ENCODE assay signal across 31 mouse cellular contexts in genomic region chr1:20633276-20633869, GRCm38 (mm10). TPM values are rescaled to one million over a fixed set of nuclear protein-coding genes. Genes with fewer than 3 reads are reported as not detected.
DNase-seq lines count a peak whose midpoint lies in the region; ATAC-seq lines count a peak whose summit lies in the region.
"Had no signal": no experiment of that assay in that cellular context is flagged by ENCODE, and none has a peak within 500 bp of the region (broad histone marks: within the 10 kb centered on the region; RNA-seq: fewer than 3 reads in every experiment).

No protein-coding gene starts in this region.

- H3K9me3 ChIP-seq in limb, embryonic 12.5 days: no peaks in the 10 kb centered on the region
- no peaks in the 10 kb centered on the region for H3K9me3 ChIP-seq in limb, embryonic 10.5 days (replicated peaks)
- H3K9me3 ChIP-seq in limb, embryonic 15.5 days: no peaks in the 10 kb centered on the region
- 0 out of 2 replicates have a peak, but pooled peaks cover 3% of the 10 kb centered on the region for H3K9me3 ChIP-seq in heart, embryonic 11.5 days (replicated peaks; ENCODE audit: control insufficient read depth, low read length)
- H3K9me3 ChIP-seq: forebrain, embryonic 10.5 days; forebrain, embryonic 15.5 days; heart, embryonic 13.5 days; liver, embryonic 13.5 days; midbrain, embryonic 15.5 days had no signal

- no peak overlapping the region for H3K9ac ChIP-seq in limb, embryonic 12.5 days (replicated peaks)
- H3K9ac ChIP-seq in limb, embryonic 15.5 days: no peak overlapping the region
- H3K9ac ChIP-seq in heart, embryonic 11.5 days (ENCODE audit: low read depth, low read length): no peak overlapping the region
- H3K9ac ChIP-seq: forebrain, embryonic 15.5 days; heart, embryonic 13.5 days; hindbrain, embryonic 14.5 days; liver, embryonic 13.5 days; midbrain, embryonic 15.5 days had no signal

- H3K27ac ChIP-seq in limb, embryonic 12.5 days: no peak overlapping the region
- no peak overlapping the region for H3K27ac ChIP-seq in limb, embryonic 10.5 days
- no peak overlapping the region for H3K27ac ChIP-seq in limb, embryonic 15.5 days
- no peak overlapping the region for H3K27ac ChIP-seq in heart, embryonic 11.5 days (ENCODE audit: low read depth, low read length)
- H3K27ac ChIP-seq: forebrain, embryonic 10.5 days; forebrain, embryonic 15.5 days; heart, adult 2 months; heart, embryonic 13.5 days; hindbrain, embryonic 14.5 days; left cerebral cortex, adult 2 months; liver, embryonic 13.5 days; midbrain, embryonic 15.5 days had no signal

- 82% methylated on average over 7 of the region's 7 CpGs for WGBS in limb, embryonic 12.5 days
- WGBS in limb, embryonic 10.5 days: 85% methylated on average over 7 of the region's 7 CpGs
- 67% methylated on average over 7 of the region's 7 CpGs for WGBS in limb, embryonic 15.5 days
- 81% methylated on average over 7 of the region's 7 CpGs for WGBS in heart, embryonic 11.5 days (ENCODE audit: insufficient replicate concordance)

- no peaks in the 10 kb centered on the region for H3K4me1 ChIP-seq in limb, embryonic 12.5 days (replicated peaks)
- H3K4me1 ChIP-seq in limb, embryonic 10.5 days: no peaks in the 10 kb centered on the region
- no peaks in the 10 kb centered on the region for H3K4me1 ChIP-seq in limb, embryonic 15.5 days
- H3K4me1 ChIP-seq in heart, embryonic 11.5 days (ENCODE audit: control insufficient read depth, insufficient read depth, low read length): no peaks in the 10 kb centered on the region
- H3K4me1 ChIP-seq: forebrain, embryonic 10.5 days; forebrain, embryonic 15.5 days; heart, embryonic 13.5 days; liver, embryonic 13.5 days; midbrain, embryonic 15.5 days had no signal

- peak; percentile 73; the same call in 1 of the 2 replicates for ATAC-seq in limb, embryonic 12.5 days (ENCODE audit: insufficient number of reproducible peaks, insufficient read depth, low FRiP score, low TSS enrichment, low read depth)
- ATAC-seq in limb, embryonic 15.5 days (ENCODE audit: insufficient number of reproducible peaks, low FRiP score, low TSS enrichment, low read depth): peak; percentile 71; the same call in 1 of the 2 replicates
- ATAC-seq in heart, embryonic 11.5 days (replicated peaks; ENCODE audit: insufficient number of reproducible peaks, low FRiP score, low TSS enrichment): no peak
- ATAC-seq: forebrain, embryonic 15.5 days; intestine, postnatal 0 days; lung, postnatal 0 days; midbrain, embryonic 15.5 days had no signal

- H3K36me3 ChIP-seq in limb, embryonic 12.5 days: no peaks in the 10 kb centered on the region
- H3K36me3 ChIP-seq in limb, embryonic 10.5 days: no peaks in the 10 kb centered on the region
- no peaks in the 10 kb centered on the region for H3K36me3 ChIP-seq in limb, embryonic 15.5 days
- H3K36me3 ChIP-seq in heart, embryonic 11.5 days (ENCODE audit: control insufficient read depth, insufficient read depth, low read length): no peaks in the 10 kb centered on the region
- H3K36me3 ChIP-seq: forebrain, embryonic 10.5 days; forebrain, embryonic 15.5 days; heart, embryonic 13.5 days; liver, embryonic 13.5 days; midbrain, embryonic 15.5 days had no signal

- H3K4me3 ChIP-seq in limb, embryonic 12.5 days (replicated peaks): no peak overlapping the region
- H3K4me3 ChIP-seq in limb, embryonic 10.5 days: no peak overlapping the region
- no peak overlapping the region for H3K4me3 ChIP-seq in limb, embryonic 15.5 days
- no peak overlapping the region for H3K4me3 ChIP-seq in heart, embryonic 11.5 days (ENCODE audit: low read depth, low read length)
- H3K4me3 ChIP-seq: forebrain, embryonic 10.5 days; forebrain, embryonic 15.5 days; heart, adult 2 months; heart, embryonic 13.5 days; left cerebral cortex, adult 2 months; liver, embryonic 13.5 days; midbrain, embryonic 15.5 days had no signal

- no peak for DNase-seq in limb, embryonic 10.5 days (ENCODE audit: low spot score)
- DNase-seq in gastrocnemius, postnatal 10 days: peak; percentile 6
- DNase-seq in lung, postnatal 36 days: no peak
- no peak for DNase-seq in urinary bladder, adult 18-20 months (ENCODE audit: low spot score in 2 of 2)
- DNase-seq: adrenal gland, postnatal 36 days; cerebellum, adult 2 months; cerebellum, postnatal 14 days; heart, adult 2 months; heart, postnatal 10 days; kidney, adult 9 months; kidney, postnatal 14 days; left cerebral cortex, postnatal 4 days; liver, embryonic 13.5 days; lung, adult 18-20 months; right cerebral cortex, adult 18-20 months; thymus, adult 2 months; thymus, postnatal 36 days had no signal

- H3K27me3 ChIP-seq in limb, embryonic 12.5 days: no peaks in the 10 kb centered on the region
- no peaks in the 10 kb centered on the region for H3K27me3 ChIP-seq in limb, embryonic 10.5 days (ENCODE audit: low read depth, poor library complexity, severe bottlenecking)
- no peaks in the 10 kb centered on the region for H3K27me3 ChIP-seq in limb, embryonic 15.5 days
- H3K27me3 ChIP-seq in heart, embryonic 11.5 days (ENCODE audit: control insufficient read depth, insufficient read depth, low read length): no peaks in the 10 kb centered on the region
- H3K27me3 ChIP-seq: forebrain, embryonic 15.5 days; heart, embryonic 13.5 days; liver, embryonic 13.5 days; midbrain, embryonic 15.5 days had no signal

- no peak overlapping the region for H3K4me2 ChIP-seq in limb, embryonic 12.5 days
- no peak overlapping the region for H3K4me2 ChIP-seq in limb, embryonic 15.5 days
- H3K4me2 ChIP-seq in heart, embryonic 11.5 days: no peak overlapping the region
- H3K4me2 ChIP-seq: forebrain, embryonic 15.5 days; heart, embryonic 13.5 days; hindbrain, embryonic 14.5 days; liver, embryonic 13.5 days; midbrain, embryonic 15.5 days had no signal

RNA-seq across cellular contexts. Expression of gene Pkhd1, which starts 15.5 kb away (rescaled TPM):
- 0.11 TPM in 1 of 2 replicates, not detected in the other for polyA plus RNA-seq in limb, embryonic 12.5 days (2016; fragmentation: Nextera tagmentation; extraction: Ambion mirVana)
- 0.04 TPM in 1 of 2 replicates, not detected in the other for polyA plus RNA-seq in limb, embryonic 10.5 days (2016; fragmentation: Nextera tagmentation; extraction: Ambion mirVana)
- total RNA-seq in gastrocnemius, postnatal 10 days (2021): under 1 TPM; 0.16 to 0.41 TPM
- polyA plus RNA-seq in limb, embryonic 15.5 days (2015; fragmentation: Nextera tagmentation; extraction: Ambion mirVana): 0.10 and 0.20 TPM in 2 replicates
- not detected in 2 replicates for polyA plus RNA-seq in heart, embryonic 11.5 days (2014; fragmentation: Nextera tagmentation; extraction: Ambion mirVana)
- total RNA-seq: heart, adult 2 months; heart, postnatal 10 days; hematopoietic stem cell, adult 5-6 weeks; neutrophil, adult 5-6 weeks had no signal
- polyA plus RNA-seq: embryonic facial prominence, embryonic 11.5 days; forebrain, embryonic 10.5 days; heart, adult 2 months; heart, embryonic 13.5 days had no signal
